Mouse (Mus musculus): ENCODE measurements around the gene Creb3.
"Not testable (repeated sequence)": the region's sequence is repeated elsewhere in the genome, so short reads cannot be mapped to it uniquely, and the experiment has no call there.

Creb3 gene

GRCm38 (mm10) chr4:43561997-43562768, at the start of gene Creb3, which contains the start of gene Tln1:
Gene Creb3, plus strand, starts transcription at chr4:43562332.
Gene Tln1, minus strand, starts transcription at chr4:43562691.
- DNase-seq: peak; percentile 97 to 98

- no peak for DNase-seq
These were observed 49.5 kb upstream of the Creb3 start for GRCm38 (mm10) chr4:43512653-43513052.

- DNase-seq: no peak
These were observed 48.8 kb upstream of the Creb3 start for GRCm38 (mm10) chr4:43513300-43513699.

- DNase-seq: no peak
These were observed 48.3 kb upstream of the Creb3 start for GRCm38 (mm10) chr4:43513791-43514190.

- no peak for DNase-seq
These were observed 46.1 kb upstream of the Creb3 start for GRCm38 (mm10) chr4:43515764-43516708.

- no peak for DNase-seq
These were observed 42.6 kb upstream of the Creb3 start for GRCm38 (mm10) chr4:43519551-43519950.

- peak; percentile 87 to 91 for DNase-seq
These were observed 42.2 kb upstream of the Creb3 start for GRCm38 (mm10) chr4:43519956-43520355.

GRCm38 (mm10) chr4:43527880-43528279, 34.3 kb upstream of the Creb3 start:
- DNase-seq: no peak

- no peak for DNase-seq
These were observed 33.6 kb upstream of the Creb3 start for GRCm38 (mm10) chr4:43528487-43528886.

- DNase-seq: no peak
These were observed 32.0 kb upstream of the Creb3 start for GRCm38 (mm10) chr4:43530081-43530501.

GRCm38 (mm10) chr4:43530581-43530980, 31.6 kb upstream of the Creb3 start:
- DNase-seq: peak; percentile 76 to 78

GRCm38 (mm10) chr4:43533270-43533669, 28.9 kb upstream of the Creb3 start:
- DNase-seq: no peak

GRCm38 (mm10) chr4:43535628-43536027, 26.5 kb upstream of the Creb3 start:
- no peak for DNase-seq

- no peak for DNase-seq
These were observed 26.1 kb upstream of the Creb3 start for GRCm38 (mm10) chr4:43536031-43536430.

GRCm38 (mm10) chr4:43542044-43542443, 20.1 kb upstream of the Creb3 start:
- no peak for DNase-seq

GRCm38 (mm10) chr4:43546375-43547047, 15.6 kb upstream of the Creb3 start:
- DNase-seq: no peak

GRCm38 (mm10) chr4:43547160-43547559, 15.0 kb upstream of the Creb3 start:
- DNase-seq: no peak

GRCm38 (mm10) chr4:43549055-43549454, 13.1 kb upstream of the Creb3 start:
- no peak for DNase-seq

GRCm38 (mm10) chr4:43551854-43552253, 10.3 kb upstream of the Creb3 start:
- not testable (repeated sequence) for DNase-seq

GRCm38 (mm10) chr4:43552437-43552836, 9.7 kb upstream of the Creb3 start:
- no peak for DNase-seq

GRCm38 (mm10) chr4:43553891-43554290, 8.2 kb upstream of the Creb3 start:
- DNase-seq: no peak

GRCm38 (mm10) chr4:43555926-43556325, 6.2 kb upstream of the Creb3 start:
- DNase-seq: no peak

GRCm38 (mm10) chr4:43558028-43558630, 4.0 kb upstream of the Creb3 start:
- DNase-seq: peak; percentile 68 to 74

Measured in lung, adult 18-20 months (tissue).